In genomic region chr1:79406337-79406942, GRCm38 (mm10) we compare ENCODE assay signal across 30 mouse cellular contexts. TPM values are rescaled to one million over a fixed set of nuclear protein-coding genes. Genes with fewer than 3 reads are reported as not detected.
DNase-seq lines count a peak whose midpoint lies in the region; ATAC-seq and TF ChIP-seq lines count a peak whose summit lies in the region.
"Had no signal": no experiment of that assay in that cellular context is flagged by ENCODE, and none has a peak within 500 bp of the region (broad histone marks: within the 10 kb centered on the region; RNA-seq: fewer than 3 reads in every experiment).

No protein-coding gene starts in this region.

- POLR2A ChIA-PET in Patski (lab: Charles Lee), result no interaction called here

- ATAC-seq in frontal cortex, adult (ENCODE audit: low TSS enrichment), result peak; percentile 57
- peak; percentile 99 for ATAC-seq in kidney, embryonic 16.5 days (ENCODE audit: low FRiP score, low TSS enrichment)
- peak; percentile 99 for ATAC-seq in Patski
- ATAC-seq in heart, embryonic 12.5 days (ENCODE audit: insufficient number of reproducible peaks, low FRiP score), result no peak
- ATAC-seq in forebrain, embryonic 14.5 days, result no peak
- ATAC-seq: forebrain, postnatal 0 days; inflammation-experienced regulatory T-cells, adult 6 months; midbrain, embryonic 15.5 days had no signal

- H3K36me3 ChIP-seq in kidney, embryonic 16.5 days (ENCODE audit: insufficient read depth, low read length), result no peaks in the 10 kb centered on the region
- no peaks in the 10 kb centered on the region for H3K36me3 ChIP-seq in heart, embryonic 12.5 days
- no peaks in the 10 kb centered on the region for H3K36me3 ChIP-seq in forebrain, embryonic 14.5 days (ENCODE audit: control insufficient read depth, insufficient read depth, low read length)
- H3K36me3 ChIP-seq: heart, embryonic 10.5 days; midbrain, embryonic 15.5 days; neural tube, embryonic 15.5 days; stomach, embryonic 15.5 days had no signal

- no peak overlapping the region for H3K9ac ChIP-seq in kidney, embryonic 16.5 days (replicated peaks; ENCODE audit: low read length)
- H3K9ac ChIP-seq in heart, embryonic 12.5 days, result no peak overlapping the region
- H3K9ac ChIP-seq in forebrain, embryonic 14.5 days (ENCODE audit: low read length), result no peak overlapping the region
- H3K9ac ChIP-seq: forebrain, postnatal 0 days; hindbrain, embryonic 14.5 days; liver, embryonic 14.5 days; midbrain, embryonic 15.5 days; neural tube, embryonic 15.5 days; stomach, embryonic 15.5 days had no signal

- no peak for DNase-seq in frontal cortex, postnatal 25 days (ENCODE audit: low spot score in 2 of 2)
- no peak for DNase-seq in kidney, postnatal 14 days
- DNase-seq in Patski (ENCODE audit: low read depth, low spot score), result peak; percentile 66
- DNase-seq in retina, adult 2 months (ENCODE audit: low read depth, low spot score), result peak; percentile 8
- no peak for DNase-seq in forebrain, embryonic 14.5 days (ENCODE audit: low spot score)
- DNase-seq: adrenal gland, adult 2 months; adrenal gland, postnatal 36 days; cerebellum, adult 8-10 months; cerebellum, postnatal 25 days; forebrain, postnatal 0 days; gastrocnemius, postnatal 14 days; heart, postnatal 4 days; kidney, adult 18-20 months; liver; lung, adult 2 months; lung, postnatal 10 days; right cerebral cortex, postnatal 14 days had no signal

- no peak for TF ChIP-seq CTCF in Patski (IDR thresholded peaks at IDR 0.05)

- no peaks in the 10 kb centered on the region for H3K4me1 ChIP-seq in kidney, embryonic 16.5 days (ENCODE audit: insufficient read depth, low read length)
- H3K4me1 ChIP-seq in heart, embryonic 12.5 days (replicated peaks), result no peaks in the 10 kb centered on the region
- no peaks in the 10 kb centered on the region for H3K4me1 ChIP-seq in forebrain, embryonic 14.5 days (ENCODE audit: control insufficient read depth, insufficient read depth, low read length)
- H3K4me1 ChIP-seq: heart, embryonic 10.5 days; midbrain, embryonic 15.5 days; neural tube, embryonic 15.5 days; stomach, embryonic 15.5 days had no signal

- H3K4me2 ChIP-seq in kidney, embryonic 16.5 days (replicated peaks; ENCODE audit: low read depth, low read length), result no peak overlapping the region
- no peak overlapping the region for H3K4me2 ChIP-seq in heart, embryonic 12.5 days
- H3K4me2 ChIP-seq in forebrain, embryonic 14.5 days (ENCODE audit: low read length), result no peak overlapping the region
- H3K4me2 ChIP-seq: hindbrain, embryonic 14.5 days; midbrain, embryonic 15.5 days; neural tube, embryonic 15.5 days; stomach, embryonic 15.5 days had no signal

- no peaks in the 10 kb centered on the region for H3K9me3 ChIP-seq in kidney, embryonic 16.5 days (ENCODE audit: low read length)
- H3K9me3 ChIP-seq in heart, embryonic 12.5 days (replicated peaks), result 0 out of 2 replicates have a peak, but pooled peaks cover 8% of the 10 kb centered on the region
- no peaks in the 10 kb centered on the region for H3K9me3 ChIP-seq in forebrain, embryonic 14.5 days (replicated peaks; ENCODE audit: control insufficient read depth, low read length)
- H3K9me3 ChIP-seq: heart, embryonic 10.5 days; midbrain, embryonic 15.5 days; neural tube, embryonic 15.5 days; stomach, embryonic 15.5 days had no signal

- H3K27ac ChIP-seq in kidney, embryonic 16.5 days (ENCODE audit: low read length), result no peak overlapping the region
- no peak overlapping the region for H3K27ac ChIP-seq in heart, embryonic 12.5 days (ENCODE audit: poor library complexity, severe bottlenecking)
- no peak overlapping the region for H3K27ac ChIP-seq in forebrain, embryonic 14.5 days (ENCODE audit: low read depth, low read length)
- H3K27ac ChIP-seq: heart, embryonic 10.5 days; hindbrain, embryonic 14.5 days; liver, embryonic 14.5 days; macrophage; midbrain, embryonic 15.5 days; neural tube, embryonic 15.5 days; stomach, embryonic 15.5 days had no signal

- CTCF ChIA-PET in Patski (lab: Charles Lee), result interaction anchor here (1.5 to 1.8 kb wide), 2 partner anchors 9 to 14 kb away, joined by 4 to 6 read pairs; no protein-coding TSS in a partner anchor

- no peaks in the 10 kb centered on the region for H3K27me3 ChIP-seq in kidney, embryonic 16.5 days (ENCODE audit: insufficient read depth, low read length)
- H3K27me3 ChIP-seq in Patski, result no peaks in the 10 kb centered on the region
- no peaks in the 10 kb centered on the region for H3K27me3 ChIP-seq in heart, embryonic 12.5 days (replicated peaks)
- H3K27me3 ChIP-seq in forebrain, embryonic 14.5 days (replicated peaks; ENCODE audit: control insufficient read depth, insufficient read depth, low read length), result no peaks in the 10 kb centered on the region
- H3K27me3 ChIP-seq: midbrain, embryonic 15.5 days; neural tube, embryonic 15.5 days; stomach, embryonic 15.5 days had no signal

- in situ Hi-C loops in Patski (cut with MboI; ENCODE audit: low pct_unique_long_range_greater_than_20kb), result loop anchor here (5.0 kb wide), 1 partner anchor 71 kb away; no protein-coding TSS in a partner anchor

- 26% methylated on average over 7 of the region's 7 CpGs for whole genome bisulfite sequencing in kidney, embryonic 16.5 days
- 82% methylated on average over 7 of the region's 7 CpGs for WGBS in heart, embryonic 12.5 days
- WGBS in forebrain, embryonic 14.5 days, result 82% methylated on average over 7 of the region's 7 CpGs

- H3K4me3 ChIP-seq in kidney, embryonic 16.5 days (ENCODE audit: low read length), result no peak overlapping the region
- no peak overlapping the region for H3K4me3 ChIP-seq in heart, embryonic 12.5 days
- no peak overlapping the region for H3K4me3 ChIP-seq in forebrain, embryonic 14.5 days (ENCODE audit: low read depth, low read length)
- H3K4me3 ChIP-seq: erythroblast, embryonic 14.5 days; heart, embryonic 10.5 days; midbrain, embryonic 15.5 days; neural tube, embryonic 15.5 days; stomach, embryonic 15.5 days had no signal

RNA-seq across cellular contexts. Expression of gene Scg2, which starts 33.5 kb away (rescaled TPM):
- 1.5 and 2.2 TPM in 2 replicates for polyA plus RNA-seq in kidney, embryonic 16.5 days (2015; fragmentation: Nextera tagmentation; extraction: Ambion mirVana)
- 4.6 TPM for polyA plus RNA-seq in Patski (2021)
- 0.33 and 0.70 TPM in 2 replicates for polyA plus RNA-seq in heart, embryonic 12.5 days (2016; fragmentation: Nextera tagmentation; extraction: Ambion mirVana)
- polyA plus RNA-seq in forebrain, embryonic 14.5 days (2014; fragmentation: Nextera tagmentation; extraction: Ambion mirVana), result 61.1 and 78.8 TPM in 2 replicates
- polyA plus RNA-seq: erythroblast, embryonic 14.5 days; inflammation-experienced regulatory T-cells, adult 6 months; limb, embryonic 11.5 days; macrophage had no signal

Comparison
In these comparisons a context has a peak if more than half of its experiments do, and no peak if none do; other contexts are left out.
1. ATAC-seq: peak in frontal cortex, adult (single experiment), kidney, embryonic 16.5 days (single experiment) and Patski (single experiment); none in heart, embryonic 12.5 days (single experiment) and forebrain, embryonic 14.5 days (single experiment).
2. DNase-seq: peak in Patski (single experiment) and retina, adult 2 months (single experiment); none in frontal cortex, postnatal 25 days (0 of 2), kidney, postnatal 14 days (single experiment) and forebrain, embryonic 14.5 days (single experiment).
3. RNA of gene Scg2, which starts 33.5 kb away (polyA plus RNA-seq): 61.1 to 78.8 TPM in forebrain, embryonic 14.5 days; 4.6 TPM in Patski (single experiment), 1.5 to 2.2 TPM in kidney, embryonic 16.5 days and 0.33 to 0.70 TPM in heart, embryonic 12.5 days; every median in the first group is over 10 times any median in the second.